Mouse (Mus musculus) midbrain, postnatal 0 days (tissue): ENCODE data around the gene Prkce. TPM values are rescaled to one million over a fixed set of nuclear protein-coding genes. Genes with fewer than 3 reads are reported as not detected.

Source experiments
- ATAC-seq: fragments of 200-750 bp; cut with Nextera tagmentation; 2 replicates; pipeline ENCODE4 v1.8.0; 2017; ENCODE audit warnings: moderate number of reproducible peaks, mild to moderate bottlenecking, moderate TSS enrichment, moderate library complexity; ENCODE audit not compliant: low FRiP score
- DNase-seq: peaks from one replicate; pipeline ENCODE4 v3.0.0-alpha.2; 2015; ENCODE audit warnings: low spot score
- H3K27ac ChIP-seq: fragments of 300-500 bp; sonication (generic); 2 replicates; pipeline ENCODE4 v1.5.1; 2014; ENCODE audit warnings: low read depth, mild to moderate bottlenecking, low read length, mixed read lengths
- H3K27me3 ChIP-seq: fragments of 300-500 bp; sonication (generic); 2 replicates; pipeline ENCODE4 v1.6.1; 2014; ENCODE audit warnings: low read length, control low read depth, mixed read lengths; ENCODE audit not compliant: insufficient read depth
- H3K36me3 ChIP-seq: fragments of 300-500 bp; sonication (generic); 2 replicates; pipeline ENCODE4 v1.6.1; 2014; ENCODE audit warnings: low read length, control low read depth, mixed read lengths; ENCODE audit not compliant: insufficient read depth
- H3K4me1 ChIP-seq: fragments of 300-500 bp; sonication (generic); 2 replicates; pipeline ENCODE4 v1.6.1; 2014; ENCODE audit warnings: mild to moderate bottlenecking, control low read depth, antibody characterized with exemption, low read length, mixed read lengths; ENCODE audit not compliant: insufficient read depth
- H3K4me2 ChIP-seq: fragments of 300-500 bp; sonication (generic); 2 replicates; pipeline ENCODE4 v1.6.1; 2014; ENCODE audit warnings: low read depth, mild to moderate bottlenecking, low read length, mixed read lengths; ENCODE audit not compliant: poor library complexity, severe bottlenecking
- H3K4me3 ChIP-seq: fragments of 300-500 bp; sonication (generic); 2 replicates; pipeline ENCODE4 v1.5.1; 2014; ENCODE audit warnings: low read depth, mild to moderate bottlenecking, low read length, moderate library complexity
- H3K9ac ChIP-seq: fragments of 300-500 bp; sonication (generic); replicated peaks from 2 replicates; pipeline ENCODE4 v1.6.1; 2014; ENCODE audit warnings: mild to moderate bottlenecking, low read length, moderate library complexity, mixed read lengths; ENCODE audit not compliant: poor library complexity, severe bottlenecking
- H3K9me3 ChIP-seq: fragments of 300-500 bp; sonication (generic); 2 replicates; pipeline ENCODE4 v1.6.1; 2016; ENCODE audit warnings: low read length, control low read depth
- CTCF ChIP-seq: IDR thresholded peaks from 2 replicates; pipeline ENCODE4 v1.5.1; 2016; ENCODE audit warnings: antibody characterized with exemption, mild to moderate bottlenecking
- WGBS: fragments of 180-500 bp; shearing (Covaris S2); extraction: QIAGEN DNeasy Blood & Tissue Kit; methylation state at CpG from one replicate; pipeline ENCODE4 v1.1.7; 2014; 5-methylcytosine and 5-hydroxymethylcytosine counted together
- polyA plus RNA-seq: library from polyadenylated mRNA; unstranded; fragments of >200 nt; fragmentation: Nextera tagmentation; extraction: Ambion mirVana; gene quantifications from 2 replicates; pipeline ENCODE4 v1.2.1, GENCODE M21; 2015
- total RNA-seq: library from RNA; depleted of rRNA; stranded (reverse); fragments of >200 nt; gene quantifications from 2 replicates; pipeline ENCODE4 v1.2.3, GENCODE M21; 2014

The Prkce gene
- total and polyA plus RNA-seq, 2 experiments from 2014 or later = 61.0 to 64.5 TPM

- no peak overlapping the region for H3K27ac ChIP-seq
- H3K9ac ChIP-seq = no peak overlapping the region
- no peak overlapping the region for H3K4me2 ChIP-seq
- no peaks in the 10 kb centered on the region for H3K27me3 ChIP-seq
- 95% methylated on average over 7 of the region's 7 CpGs for WGBS
- no peak overlapping the region for H3K4me3 ChIP-seq
- no peaks in the 10 kb centered on the region for H3K4me1 ChIP-seq
- H3K36me3 ChIP-seq = no peaks in the 10 kb centered on the region
- DNase-seq = no peak
- no peaks in the 10 kb centered on the region for H3K9me3 ChIP-seq
- TF ChIP-seq CTCF = no peak
- ATAC-seq = no peak
Observed at GRCm38 (mm10) chr17:86441098-86441497, 273.5 kb downstream of the Prkce start.

GRCm38 (mm10) chr17:86443886-86444285, 276.3 kb downstream of the Prkce start:
- no peak overlapping the region for H3K9ac ChIP-seq
- DNase-seq = no peak
- TF ChIP-seq CTCF = no peak
- no peak overlapping the region for H3K4me2 ChIP-seq
- no peak overlapping the region for H3K4me3 ChIP-seq
- H3K9me3 ChIP-seq = no peaks in the 10 kb centered on the region
- no peaks in the 10 kb centered on the region for H3K4me1 ChIP-seq
- H3K36me3 ChIP-seq = no peaks in the 10 kb centered on the region
- 79% methylated on average over 7 of the region's 7 CpGs for WGBS
- H3K27me3 ChIP-seq = no peaks in the 10 kb centered on the region
- H3K27ac ChIP-seq = no peak overlapping the region
- ATAC-seq = no peak

GRCm38 (mm10) chr17:86444578-86445419, 277.2 kb downstream of the Prkce start:
- ATAC-seq = peak; percentile 72
- H3K27ac ChIP-seq = no peak overlapping the region
- no peaks in the 10 kb centered on the region for H3K36me3 ChIP-seq
- H3K4me3 ChIP-seq = no peak overlapping the region
- peak; percentile 95 for DNase-seq
- no peaks in the 10 kb centered on the region for H3K9me3 ChIP-seq
- no peaks in the 10 kb centered on the region for H3K4me1 ChIP-seq
- H3K9ac ChIP-seq = no peak overlapping the region
- H3K27me3 ChIP-seq = no peaks in the 10 kb centered on the region
- no peak overlapping the region for H3K4me2 ChIP-seq
- TF ChIP-seq CTCF = peak; percentile 97
- 34% methylated on average over 15 of the region's 15 CpGs for WGBS

- no peaks in the 10 kb centered on the region for H3K27me3 ChIP-seq
- H3K9me3 ChIP-seq = no peaks in the 10 kb centered on the region
- H3K4me3 ChIP-seq = no peak overlapping the region
- DNase-seq = no peak
- TF ChIP-seq CTCF = no peak
- ATAC-seq = no peak
- no peak overlapping the region for H3K9ac ChIP-seq
- no peaks in the 10 kb centered on the region for H3K4me1 ChIP-seq
- no peak overlapping the region for H3K4me2 ChIP-seq
- H3K27ac ChIP-seq = no peak overlapping the region
- WGBS = 82% methylated on average over 3 of the region's 3 CpGs
- H3K36me3 ChIP-seq = no peaks in the 10 kb centered on the region
Observed at GRCm38 (mm10) chr17:86445420-86445720, 277.8 kb downstream of the Prkce start.

- no peak for ATAC-seq
- no peaks in the 10 kb centered on the region for H3K4me1 ChIP-seq
- 94% methylated on average over 5 of the region's 5 CpGs for WGBS
- H3K27me3 ChIP-seq = no peaks in the 10 kb centered on the region
- H3K9ac ChIP-seq = no peak overlapping the region
- TF ChIP-seq CTCF = no peak
- no peak overlapping the region for H3K4me3 ChIP-seq
- H3K9me3 ChIP-seq = no peaks in the 10 kb centered on the region
- no peak overlapping the region for H3K27ac ChIP-seq
- H3K4me2 ChIP-seq = no peak overlapping the region
- no peaks in the 10 kb centered on the region for H3K36me3 ChIP-seq
- DNase-seq = no peak
Observed at GRCm38 (mm10) chr17:86445900-86446299, 278.3 kb downstream of the Prkce start.

- no peaks in the 10 kb centered on the region for H3K9me3 ChIP-seq
- no peaks in the 10 kb centered on the region for H3K4me1 ChIP-seq
- WGBS = 89% methylated on average over 4 of the region's 4 CpGs
- H3K9ac ChIP-seq = no peak overlapping the region
- DNase-seq = no peak
- no peak overlapping the region for H3K27ac ChIP-seq
- no peak overlapping the region for H3K4me3 ChIP-seq
- no peak overlapping the region for H3K4me2 ChIP-seq
- no peak for TF ChIP-seq CTCF
- ATAC-seq = no peak
- H3K27me3 ChIP-seq = no peaks in the 10 kb centered on the region
- no peaks in the 10 kb centered on the region for H3K36me3 ChIP-seq
Observed at GRCm38 (mm10) chr17:86447101-86447598, 279.6 kb downstream of the Prkce start.
